Mouse (Mus musculus): ENCODE results near the gene Spr. TPM values are rescaled to one million over a fixed set of nuclear protein-coding genes. Genes with fewer than 3 reads are reported as not detected.

The Spr gene
- 48.8 TPM for polyA plus RNA-seq (2015; fragmentation: Illumina TruSeq; extraction: RNeasy Lipid Tissue Mini Kit (QIAGEN cat#74804); ENCODE audit: low read depth, low replicate concordance)

DNA sequence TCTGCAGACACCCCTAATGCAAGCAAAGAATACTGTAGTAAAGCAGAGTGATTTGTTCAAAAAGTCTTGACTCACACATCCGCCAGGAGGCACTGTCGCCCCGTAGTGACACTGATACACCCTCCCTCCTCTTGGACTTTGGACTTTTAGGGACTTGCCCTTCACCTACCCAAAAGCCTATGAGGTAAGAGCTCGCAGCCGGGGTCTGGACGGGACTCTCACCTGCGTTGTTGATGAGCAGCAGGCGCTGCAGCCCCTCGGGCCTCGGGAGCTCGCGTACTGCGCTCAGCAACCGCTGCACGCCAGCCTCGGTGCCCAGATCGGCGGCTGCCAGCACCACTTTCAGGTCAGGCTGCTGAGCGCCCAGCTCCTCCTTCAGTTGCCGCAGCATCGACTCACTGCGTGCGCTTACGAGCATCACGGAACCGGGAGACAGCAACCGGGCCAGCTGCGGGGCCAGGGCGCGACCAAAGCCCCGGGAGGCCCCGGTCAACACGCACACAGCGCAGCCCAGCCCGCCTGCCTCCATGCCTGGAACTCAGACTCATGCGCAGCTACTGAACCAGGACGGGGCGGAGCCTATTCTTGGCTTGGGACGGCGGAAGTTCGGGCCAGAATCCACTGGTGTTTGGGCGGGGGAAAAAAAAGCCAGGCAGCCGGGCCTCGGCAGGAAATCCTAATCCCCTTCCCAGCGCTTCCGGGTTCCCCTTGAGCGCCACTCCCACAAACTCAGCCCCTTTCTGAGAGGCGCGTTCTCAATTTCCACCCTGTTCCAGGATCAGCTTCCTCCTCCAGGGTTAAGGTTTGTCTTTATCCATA is at the start of gene Spr:
Gene Spr, minus strand, starts transcription at position 550 of the 819 bp plus-strand sequence.

Other genes starting within 250 kb of the Spr start
- gene Exoc6b, start 68.3 kb downstream of the Spr start, polyA plus RNA-seq (2015; fragmentation: Illumina TruSeq; extraction: RNeasy Lipid Tissue Mini Kit (QIAGEN cat#74804); ENCODE audit: low read depth, low replicate concordance), result 50.9 TPM
- gene Emx1, start 49.7 kb upstream of the Spr start, polyA plus RNA-seq (2015; fragmentation: Illumina TruSeq; extraction: RNeasy Lipid Tissue Mini Kit (QIAGEN cat#74804); ENCODE audit: low read depth, low replicate concordance), result 21.0 TPM
- 115 TPM for gene Sfxn5, start 195.7 kb upstream of the Spr start, polyA plus RNA-seq (2015; fragmentation: Illumina TruSeq; extraction: RNeasy Lipid Tissue Mini Kit (QIAGEN cat#74804); ENCODE audit: low read depth, low replicate concordance)
- 54.4 TPM for gene Rab11fip5, start 236.9 kb upstream of the Spr start, polyA plus RNA-seq (2015; fragmentation: Illumina TruSeq; extraction: RNeasy Lipid Tissue Mini Kit (QIAGEN cat#74804); ENCODE audit: low read depth, low replicate concordance)

All from brain, adult 10 weeks (tissue).